Mouse (Mus musculus): ENCODE data around the gene Ap1ar. TPM values are rescaled to one million over a fixed set of nuclear protein-coding genes. Genes with fewer than 3 reads are reported as not detected.

Ap1ar gene
- total and polyA plus RNA-seq, 2 experiments from 2014 or later: 78.6 to 119 TPM

DNA sequence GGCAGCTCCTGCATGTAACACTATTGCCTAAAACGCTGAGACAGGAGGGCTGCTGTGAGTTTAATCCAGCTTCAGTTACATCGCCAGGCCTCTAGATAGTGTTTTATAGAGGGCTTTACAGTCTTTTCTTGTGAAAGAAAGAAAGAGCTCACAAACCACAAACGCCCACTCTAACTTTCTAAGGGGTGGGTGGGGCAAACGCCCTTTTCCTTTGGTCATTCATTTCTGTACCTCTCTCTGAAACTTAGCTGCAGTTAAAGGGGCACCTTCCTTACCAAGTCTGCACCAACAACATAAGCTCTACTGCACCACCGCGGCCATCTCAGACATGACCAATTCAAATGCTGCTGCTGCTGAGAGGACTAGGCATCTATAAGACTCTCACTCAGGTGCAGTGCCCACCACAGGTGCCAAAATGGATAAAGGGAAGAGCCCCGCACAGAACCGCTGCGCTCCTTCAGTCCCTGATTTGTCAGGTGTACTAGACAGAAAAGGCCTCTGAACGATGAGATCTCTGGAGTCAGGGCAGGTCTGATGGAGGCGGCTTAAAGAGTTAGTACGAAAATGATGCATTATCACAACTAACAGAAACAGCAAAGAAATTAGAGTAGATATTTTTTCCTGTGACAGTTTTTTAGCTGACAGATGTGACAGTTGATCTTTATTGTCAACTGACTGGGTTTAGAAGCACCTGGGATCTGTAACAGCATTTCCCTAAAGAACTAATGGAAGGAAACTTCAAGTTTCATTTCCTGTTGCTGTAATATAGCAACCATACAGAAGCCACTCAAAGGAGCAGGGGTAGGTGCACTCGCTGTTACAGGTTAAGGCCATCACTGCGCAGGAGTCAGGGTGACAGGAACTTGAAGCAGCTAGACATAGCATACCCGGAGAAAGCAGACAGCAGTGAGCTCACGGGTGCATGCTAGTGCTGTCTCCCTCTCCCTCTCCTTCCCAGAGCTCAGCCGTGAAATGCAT is 13.1 kb downstream of the Ap1ar start:
- Histone ChIP-seq H3K27me3 (ENCODE audit: insufficient read depth, low read length) (no peaks in the 10 kb centered on the region), H3K9me3 (ENCODE audit: low read length) (no peaks in the 10 kb centered on the region), H3K27ac (ENCODE audit: low read depth, low read length) (no peak overlapping the region), H3K9ac (replicated peaks; ENCODE audit: low read length, poor library complexity, severe bottlenecking) (no peak overlapping the region), H3K4me2 (ENCODE audit: low read depth, low read length, poor library complexity, severe bottlenecking) (no peak overlapping the region), H3K36me3 (ENCODE audit: insufficient read depth, low read length) (peaks cover 22% of the 10 kb centered on the region), H3K4me1 (ENCODE audit: insufficient read depth, low read length) (no peaks in the 10 kb centered on the region), H3K4me3 (ENCODE audit: low read depth, low read length) (no peak overlapping the region)
- ATAC-seq (ENCODE audit: low FRiP score): no peak
- TF ChIP-seq CTCF (IDR thresholded peaks at IDR 0.05): no peak
- 79% methylated on average over 17 of the region's 17 CpGs for WGBS
- DNase-seq (ENCODE audit: low spot score): no peak

DNA sequence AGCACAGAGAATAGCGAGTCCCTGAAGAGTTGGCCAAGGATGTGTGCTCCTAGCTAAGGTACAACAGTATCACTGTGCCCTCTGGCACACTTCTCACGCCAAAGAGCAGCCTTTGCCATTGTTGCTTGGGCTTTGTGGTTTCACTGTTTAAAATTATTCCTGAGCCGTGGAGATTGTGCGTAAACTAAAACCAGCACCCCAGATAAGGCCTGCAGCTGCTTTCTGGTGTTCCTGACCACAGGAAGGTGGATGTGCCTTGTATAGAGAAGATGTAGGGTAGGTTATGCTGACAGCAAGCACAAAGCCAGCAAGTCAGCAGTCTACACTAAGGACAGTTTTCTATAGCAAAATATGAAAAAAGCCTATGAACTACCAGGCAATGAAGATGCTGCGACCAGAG is 16.1 kb downstream of the Ap1ar start:
- Histone ChIP-seq H3K4me3 (ENCODE audit: low read depth, low read length) (no peak overlapping the region), H3K9me3 (ENCODE audit: low read length) (no peaks in the 10 kb centered on the region), H3K4me1 (ENCODE audit: insufficient read depth, low read length) (no peaks in the 10 kb centered on the region), H3K4me2 (ENCODE audit: low read depth, low read length, poor library complexity, severe bottlenecking) (no peak overlapping the region), H3K36me3 (ENCODE audit: insufficient read depth, low read length) (peaks cover 28% of the 10 kb centered on the region), H3K27ac (ENCODE audit: low read depth, low read length) (no peak overlapping the region), H3K9ac (replicated peaks; ENCODE audit: low read length, poor library complexity, severe bottlenecking) (no peak overlapping the region), H3K27me3 (ENCODE audit: insufficient read depth, low read length) (no peaks in the 10 kb centered on the region)
- ATAC-seq (ENCODE audit: low FRiP score): no peak
- WGBS: 91% methylated on average over 5 of the region's 5 CpGs
- DNase-seq (ENCODE audit: low spot score): no peak
- no peak for TF ChIP-seq CTCF (IDR thresholded peaks at IDR 0.05)

DNA sequence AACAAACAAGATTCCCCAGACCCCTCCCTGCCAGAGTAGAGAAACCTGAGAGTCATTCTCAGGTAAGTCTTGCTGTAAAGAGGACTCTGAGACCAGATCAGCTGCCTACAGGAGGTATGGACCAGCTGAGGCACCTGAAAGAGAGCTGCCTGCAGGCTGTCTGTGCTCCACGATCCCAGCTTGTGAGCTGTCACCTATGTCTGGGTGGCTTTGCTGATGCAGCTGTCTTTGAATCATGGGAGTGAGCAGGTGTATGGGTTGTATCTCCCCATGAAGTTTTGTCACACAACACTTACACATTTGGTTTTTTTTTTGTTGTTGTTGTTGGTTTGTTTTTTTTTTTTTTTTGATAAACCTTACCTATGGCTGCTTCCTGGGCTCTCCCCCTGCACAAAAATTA is 16.9 kb downstream of the Ap1ar start:
- WGBS: 93% methylated on average over 1 of the region's 1 CpGs
- TF ChIP-seq CTCF (IDR thresholded peaks at IDR 0.05): no peak
- H3K9ac ChIP-seq (replicated peaks; ENCODE audit: low read length, poor library complexity, severe bottlenecking): no peak overlapping the region
- no peaks in the 10 kb centered on the region for H3K4me1 ChIP-seq (ENCODE audit: insufficient read depth, low read length)
- no peak overlapping the region for H3K4me3 ChIP-seq (ENCODE audit: low read depth, low read length)
- H3K27ac ChIP-seq (ENCODE audit: low read depth, low read length): no peak overlapping the region
- no peaks in the 10 kb centered on the region for H3K27me3 ChIP-seq (ENCODE audit: insufficient read depth, low read length)
- DNase-seq (ENCODE audit: low spot score): no peak
- peaks cover 29% of the 10 kb centered on the region for H3K36me3 ChIP-seq (ENCODE audit: insufficient read depth, low read length)
- H3K4me2 ChIP-seq (ENCODE audit: low read depth, low read length, poor library complexity, severe bottlenecking): no peak overlapping the region
- H3K9me3 ChIP-seq (ENCODE audit: low read length): no peaks in the 10 kb centered on the region
- no peak for ATAC-seq (ENCODE audit: low FRiP score)

DNA sequence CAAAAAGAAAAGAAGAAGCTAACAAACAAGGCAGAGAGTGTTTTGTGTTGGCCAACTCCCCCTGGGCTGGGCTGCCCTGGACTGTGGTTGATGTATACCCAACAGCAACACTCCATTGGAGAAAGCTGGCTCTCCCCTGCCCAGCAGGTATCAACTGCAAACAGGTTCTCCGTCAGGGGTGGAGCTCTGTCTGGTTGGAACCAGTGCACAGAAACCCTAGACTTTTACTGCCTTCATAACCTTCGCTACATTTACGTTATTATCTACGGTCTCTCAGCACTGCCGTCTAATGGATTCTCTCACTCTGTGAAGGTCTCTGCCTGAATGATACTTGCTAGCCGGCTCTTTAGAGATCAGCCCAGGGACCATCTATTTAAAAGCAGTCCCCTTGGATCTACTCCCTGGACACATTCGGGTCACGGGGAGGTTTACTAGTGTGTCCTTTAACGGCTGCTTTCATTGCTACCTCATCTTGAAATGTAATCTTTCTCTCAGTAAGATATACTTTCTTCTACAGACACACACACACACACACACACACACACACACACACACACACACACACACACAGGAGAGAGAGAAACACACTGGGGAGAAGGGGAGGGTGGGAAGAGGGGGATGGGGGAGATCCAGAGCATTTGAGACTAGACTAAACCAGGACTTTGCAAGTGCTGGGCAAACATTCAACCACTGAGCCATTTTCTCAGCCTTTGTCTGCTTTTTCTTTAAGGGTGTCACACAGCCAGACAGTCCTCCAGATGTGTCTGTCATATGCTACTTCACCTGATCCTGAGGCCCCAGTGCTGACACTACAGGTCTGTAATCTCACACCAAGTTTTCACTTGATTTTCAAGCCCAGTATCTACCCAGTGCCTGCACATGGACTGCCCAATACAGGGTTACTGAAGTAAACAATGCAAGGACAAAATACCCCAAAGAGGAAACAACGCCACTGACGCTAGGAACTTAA is 18.3 kb downstream of the Ap1ar start:
- 86% methylated on average over 11 of the region's 11 CpGs for WGBS
- no peak overlapping the region for H3K4me2 ChIP-seq (ENCODE audit: low read depth, low read length, poor library complexity, severe bottlenecking)
- H3K9me3 ChIP-seq (ENCODE audit: low read length): no peaks in the 10 kb centered on the region
- H3K27ac ChIP-seq (ENCODE audit: low read depth, low read length): no peak overlapping the region
- ATAC-seq (ENCODE audit: low FRiP score) (no peak), DNase-seq (ENCODE audit: low spot score) (no peak)
- no peaks in the 10 kb centered on the region for H3K4me1 ChIP-seq (ENCODE audit: insufficient read depth, low read length)
- H3K4me3 ChIP-seq (ENCODE audit: low read depth, low read length): no peak overlapping the region
- no peaks in the 10 kb centered on the region for H3K27me3 ChIP-seq (ENCODE audit: insufficient read depth, low read length)
- H3K36me3 ChIP-seq (ENCODE audit: insufficient read depth, low read length): peaks cover 29% of the 10 kb centered on the region
- no peak for TF ChIP-seq CTCF (IDR thresholded peaks at IDR 0.05)
- no peak overlapping the region for H3K9ac ChIP-seq (replicated peaks; ENCODE audit: low read length, poor library complexity, severe bottlenecking)

DNA sequence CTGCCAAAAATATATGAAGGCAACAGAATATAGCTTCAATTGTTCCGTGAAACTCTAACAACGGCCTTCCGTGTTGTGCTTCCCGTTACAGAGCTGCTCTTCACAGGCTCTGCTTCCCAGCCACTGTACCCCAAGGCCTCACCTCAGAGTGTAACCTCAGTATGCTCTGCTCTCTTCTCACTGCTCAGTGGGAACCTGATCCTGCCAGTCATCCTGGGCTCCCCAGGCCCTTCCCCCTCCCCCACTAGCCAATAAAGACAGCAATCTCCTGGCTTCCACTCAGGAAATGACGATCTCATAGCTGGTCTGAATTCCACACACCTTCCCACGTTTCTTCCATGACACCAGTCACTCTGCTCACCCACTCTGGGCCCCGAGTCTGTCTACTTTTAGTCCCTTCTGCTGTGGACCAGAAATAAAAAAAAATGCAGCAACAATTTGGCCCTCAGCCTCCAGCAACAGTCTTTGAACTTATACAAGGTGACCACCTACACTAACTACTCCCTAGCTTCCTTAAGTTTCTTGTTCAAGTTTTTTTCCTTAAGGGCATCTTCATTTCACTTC is 20.1 kb downstream of the Ap1ar start:
- H3K9me3 ChIP-seq (ENCODE audit: low read length): no peaks in the 10 kb centered on the region
- no peak overlapping the region for H3K9ac ChIP-seq (replicated peaks; ENCODE audit: low read length, poor library complexity, severe bottlenecking)
- no peak for TF ChIP-seq CTCF (IDR thresholded peaks at IDR 0.05)
- ATAC-seq (ENCODE audit: low FRiP score) (no peak), DNase-seq (ENCODE audit: low spot score) (no peak)
- no peaks in the 10 kb centered on the region for H3K4me1 ChIP-seq (ENCODE audit: insufficient read depth, low read length)
- 84% methylated on average over 7 of the region's 7 CpGs for WGBS
- H3K4me3 ChIP-seq (ENCODE audit: low read depth, low read length): no peak overlapping the region
- no peak overlapping the region for H3K27ac ChIP-seq (ENCODE audit: low read depth, low read length)
- no peak overlapping the region for H3K4me2 ChIP-seq (ENCODE audit: low read depth, low read length, poor library complexity, severe bottlenecking)
- H3K27me3 ChIP-seq (ENCODE audit: insufficient read depth, low read length): no peaks in the 10 kb centered on the region
- peaks cover 33% of the 10 kb centered on the region for H3K36me3 ChIP-seq (ENCODE audit: insufficient read depth, low read length)

Measured in midbrain, postnatal 0 days (tissue).